Mouse (Mus musculus) testis, adult 2 months (tissue): ENCODE data around the gene Smarcc2.

Experiments used
- CTCF ChIP-seq: fragments of 200-500 bp; IDR thresholded peaks from 2 replicates; pipeline ENCODE4 v1.5.1; 2012; ENCODE audit warnings: low read depth, mild to moderate bottlenecking, inconsistent platforms, low read length, moderate library complexity; ENCODE audit not compliant: control insufficient read depth, insufficient read depth, insufficient replicate concordance
- POLR2A ChIP-seq: fragments of 200-500 bp; IDR thresholded peaks from 2 replicates; pipeline ENCODE4 v1.6.1; 2012; ENCODE audit warnings: low read depth, mild to moderate bottlenecking, inconsistent platforms, low read length, moderate library complexity; ENCODE audit not compliant: control insufficient read depth

GRCm38 (mm10) chr10:128511761-128512160, 52.7 kb downstream of the Smarcc2 start:
- no peak for TF ChIP-seq CTCF
- no peak for TF ChIP-seq POLR2A
